Mouse (Mus musculus) MEL (cell line): ENCODE measurements at regions not wholly inside any gene's neighbourhood (a gene's known extent, or its start where the extent isn't known, plus 50 kb on each side); places are given as distances from the start of the nearest gene placed in this dataset.

Experiments used
- ELF1 ChIP-seq: IDR thresholded peaks from 2 replicates; pipeline ENCODE4 v1.6.1; 2014; ENCODE audit warnings: low read depth, mild to moderate bottlenecking, inconsistent platforms, low read length, improper control_type of control experiment, moderate library complexity
- EP300 ChIP-seq, 2 experiments: IDR thresholded peaks; 2 replicates each; pipeline ENCODE4 v1.6.1; 2011; ENCODE audit warnings: improper control_type of control experiment in 2 of 2, low read length in 2 of 2, low read depth in 1 of 2, mild to moderate bottlenecking in 1 of 2
- MAX ChIP-seq: IDR thresholded peaks from 2 replicates; pipeline ENCODE4 v1.6.1; 2011; ENCODE audit warnings: low read length, improper control_type of control experiment
- POLR2A ChIP-seq, 2 experiments: IDR thresholded peaks; 2 replicates each; pipeline ENCODE4 v1.6.1; 2011 to 2012; ENCODE audit warnings: low read length in 2 of 2, mild to moderate bottlenecking in 2 of 2, control low read depth in 1 of 2, improper control_type of control experiment in 1 of 2, low read depth in 1 of 2, moderate library complexity in 1 of 2; ENCODE audit not compliant: control insufficient read depth in 1 of 2, insufficient read depth in 1 of 2, poor library complexity in 1 of 2
- USF1 ChIP-seq: IDR thresholded peaks from 2 replicates; pipeline ENCODE4 v1.6.1; 2014; ENCODE audit warnings: low read depth, mild to moderate bottlenecking, inconsistent platforms, low read length, improper control_type of control experiment, moderate library complexity
- ZMIZ1 ChIP-seq: IDR thresholded peaks from 2 replicates; pipeline ENCODE4 v1.6.1; 2012; ENCODE audit warnings: low read depth, mild to moderate bottlenecking, inconsistent platforms, low read length, improper control_type of control experiment, moderate library complexity

DNA sequence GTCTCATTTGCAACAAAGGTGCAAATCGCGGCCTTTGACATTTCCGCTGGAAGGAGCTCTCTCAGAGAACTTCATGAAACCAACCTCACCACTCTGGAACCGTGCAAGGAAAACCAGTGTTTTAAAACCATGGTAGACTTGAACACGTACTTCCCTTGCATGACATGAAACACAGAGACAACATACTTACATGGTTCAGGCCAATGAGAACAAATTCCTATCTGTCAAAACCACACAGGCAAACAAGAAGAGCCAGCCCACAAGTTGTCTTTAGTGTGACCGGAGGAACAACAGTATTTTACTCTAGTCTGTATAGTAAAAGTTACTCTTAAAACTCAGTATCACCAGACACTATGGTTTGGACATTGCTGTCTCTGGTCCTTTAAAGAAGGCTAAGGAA, 106.3 kb downstream of the Btg1 start:
- TF ChIP-seq ELF1 (no peak), MAX (no peak), POLR2A (IDR thresholded peaks at IDR 0.05; ENCODE audit: control insufficient read depth in 1 of 2, insufficient read depth in 1 of 2, low read depth in 1 of 2, low read length in 2 of 2, poor library complexity in 1 of 2) (no peak), EP300 (IDR thresholded peaks at IDR 0.05; ENCODE audit: low read depth in 1 of 2, low read length in 2 of 2) (no peak), ZMIZ1 (no peak), USF1 (no peak)
